Mouse (Mus musculus): ENCODE results near the gene Slc9a8. TPM values are rescaled to one million over a fixed set of nuclear protein-coding genes. Genes with fewer than 3 reads are reported as not detected.

The Slc9a8 gene
- polyA plus RNA-seq, 1 experiment from 2014 or later: 27.0 TPM

DNA sequence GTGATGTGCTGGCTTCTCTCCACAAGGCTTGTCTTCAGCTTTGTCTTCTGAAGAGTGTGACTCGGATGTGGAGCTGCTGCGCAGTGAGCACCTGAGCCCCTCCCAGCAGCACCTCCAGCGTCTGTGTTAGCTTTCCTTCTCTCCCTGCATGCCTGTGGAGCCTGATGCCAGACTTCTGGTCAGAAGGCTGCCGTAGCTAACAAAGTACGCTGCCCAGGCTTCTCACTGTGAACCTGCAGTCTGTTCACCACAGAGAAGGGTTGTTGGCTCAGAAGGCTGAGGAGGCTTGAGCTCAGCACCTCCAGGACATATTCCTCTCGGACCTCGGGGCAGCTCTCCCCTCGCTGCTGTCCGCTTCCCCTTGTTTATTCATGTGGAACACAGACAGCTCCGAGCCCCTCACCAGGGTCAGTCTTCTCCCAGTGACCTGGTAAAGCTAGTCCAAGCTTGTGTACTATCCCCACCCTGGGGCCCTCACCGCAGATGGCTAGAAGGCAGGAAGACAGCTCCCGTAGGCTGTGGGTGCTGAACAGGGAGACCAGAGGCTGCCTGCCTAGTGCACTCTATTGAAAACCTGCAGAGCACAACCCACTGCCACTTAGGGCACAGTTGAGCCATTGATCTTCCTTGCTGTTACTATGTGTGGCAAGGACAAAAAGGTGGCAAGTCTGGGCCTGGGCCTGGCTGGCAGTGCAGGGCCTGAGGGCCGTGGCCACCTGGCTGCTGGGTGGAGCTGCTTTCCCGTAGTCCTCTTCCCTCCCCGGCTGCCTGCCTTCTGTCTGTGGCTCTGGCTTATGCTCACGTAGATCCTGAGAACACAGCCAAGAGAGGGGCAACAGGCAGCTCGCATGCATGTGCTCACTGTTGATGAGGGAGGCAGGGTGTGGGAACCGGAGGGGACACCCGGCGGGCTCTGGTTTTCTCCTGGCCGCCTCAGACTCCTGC lies 28.1 kb downstream of the Slc9a8 start:
- H3K27ac ChIP-seq: no peak overlapping the region
- 91% methylated on average over 21 of the region's 21 CpGs for WGBS
- H3K4me2 ChIP-seq: no peak overlapping the region
- H3K9me3 ChIP-seq: no peaks in the 10 kb centered on the region
- ATAC-seq (ENCODE audit: insufficient number of reproducible peaks, insufficient read depth, low FRiP score, low TSS enrichment, low read depth): no peak
- H3K4me3 ChIP-seq (replicated peaks): no peak overlapping the region
- H3K36me3 ChIP-seq: peaks cover 89% of the 10 kb centered on the region
- H3K4me1 ChIP-seq (replicated peaks): no peaks in the 10 kb centered on the region
- no peak overlapping the region for H3K9ac ChIP-seq (replicated peaks)
- no peaks in the 10 kb centered on the region for H3K27me3 ChIP-seq

DNA sequence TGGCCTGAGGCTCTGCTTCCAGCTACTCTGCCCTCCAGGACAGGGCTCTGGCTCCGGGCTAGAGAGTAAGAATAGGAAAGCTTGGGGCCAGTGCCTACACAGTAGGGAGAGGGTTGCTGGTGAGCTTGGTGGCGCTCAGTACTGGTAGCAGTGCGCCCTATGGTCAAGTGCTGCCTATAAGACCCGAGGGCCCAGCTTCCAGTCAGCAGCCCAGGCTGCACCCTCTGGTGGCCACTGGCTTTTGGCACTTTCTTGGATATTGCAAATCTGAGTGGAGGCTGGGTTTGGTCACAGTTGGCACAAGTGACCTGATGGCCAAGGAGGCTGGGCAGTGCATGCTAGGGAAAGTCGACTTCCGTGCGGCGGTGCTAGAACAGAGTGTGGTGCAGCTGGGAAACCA lies 29.1 kb downstream of the Slc9a8 start:
- 89% methylated on average over 8 of the region's 8 CpGs for WGBS

DNA sequence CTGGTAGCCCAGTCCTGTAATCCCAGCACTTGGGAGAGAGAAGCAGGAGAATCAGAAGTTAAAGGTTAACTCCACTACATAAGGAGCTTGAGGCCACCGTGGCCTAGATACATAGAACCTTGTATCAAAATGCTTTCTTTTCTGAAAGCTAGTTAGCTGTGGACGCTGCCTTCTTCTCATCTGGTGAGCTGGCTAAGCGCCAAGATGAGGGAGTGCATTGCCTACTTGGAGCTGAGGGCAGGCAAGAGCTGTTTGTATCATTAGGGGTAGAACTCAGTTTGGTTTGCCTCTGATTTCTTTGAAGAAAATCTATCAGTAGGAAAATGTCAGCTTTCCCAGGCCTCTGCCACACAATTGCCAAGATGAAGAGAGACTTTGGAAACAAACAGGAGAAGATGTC lies 32.3 kb downstream of the Slc9a8 start:
- WGBS: 93% methylated on average over 3 of the region's 3 CpGs
- Histone ChIP-seq H3K4me3 (replicated peaks) (no peak overlapping the region), H3K4me1 (replicated peaks) (no peaks in the 10 kb centered on the region), H3K9me3 (no peaks in the 10 kb centered on the region), H3K27ac (no peak overlapping the region), H3K36me3 (peaks cover 92% of the 10 kb centered on the region), H3K9ac (replicated peaks) (no peak overlapping the region), H3K27me3 (no peaks in the 10 kb centered on the region), H3K4me2 (no peak overlapping the region)
- no peak for ATAC-seq (ENCODE audit: insufficient number of reproducible peaks, insufficient read depth, low FRiP score, low TSS enrichment, low read depth)

More for the DNA sequence above, 29.1 kb downstream of the Slc9a8 start:
- Histone ChIP-seq H3K36me3 (peaks cover 88% of the 10 kb centered on the region), H3K4me3 (replicated peaks) (no peak overlapping the region), H3K4me2 (no peak overlapping the region), H3K9me3 (no peaks in the 10 kb centered on the region), H3K27me3 (no peaks in the 10 kb centered on the region), H3K27ac (no peak overlapping the region), H3K9ac (replicated peaks) (no peak overlapping the region), H3K4me1 (replicated peaks) (no peaks in the 10 kb centered on the region)
- ATAC-seq (ENCODE audit: insufficient number of reproducible peaks, insufficient read depth, low FRiP score, low TSS enrichment, low read depth): no peak

DNA sequence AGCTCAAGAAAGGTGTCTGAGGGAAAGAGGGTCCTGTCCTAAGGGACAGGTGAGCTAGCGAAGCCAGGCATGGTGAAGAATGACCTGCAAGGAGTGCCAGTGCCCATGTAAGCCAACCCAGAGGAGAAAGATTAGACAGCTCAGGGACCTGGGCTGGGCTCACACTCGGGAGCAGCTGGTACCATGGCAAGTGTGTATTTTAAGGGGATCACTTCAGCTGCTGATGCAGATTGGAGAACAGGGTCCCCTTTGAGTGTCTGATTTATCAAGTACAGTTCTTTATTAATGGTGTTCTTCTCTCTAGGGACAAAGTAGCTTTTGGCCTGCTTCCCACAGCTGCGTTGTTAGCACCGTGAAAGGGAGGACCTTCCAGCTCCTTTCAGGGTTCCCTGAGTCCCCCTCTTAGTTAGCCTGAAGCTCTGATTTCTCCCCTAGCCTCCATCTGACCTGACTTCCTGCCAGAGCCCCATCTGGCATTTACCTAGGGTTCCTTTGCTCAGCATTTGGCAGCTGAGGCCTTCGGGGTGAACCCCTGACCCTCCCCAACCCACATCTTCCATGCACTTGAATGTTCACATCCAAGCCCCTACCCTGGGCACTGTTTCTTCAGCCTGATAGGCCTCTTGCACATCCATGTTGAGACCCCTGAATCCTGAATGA lies 35.0 kb downstream of the Slc9a8 start:
- no peak overlapping the region for H3K27ac ChIP-seq
- WGBS: 94% methylated on average over 5 of the region's 5 CpGs
- no peak overlapping the region for H3K4me2 ChIP-seq
- H3K4me3 ChIP-seq (replicated peaks): no peak overlapping the region
- H3K4me1 ChIP-seq (replicated peaks): no peaks in the 10 kb centered on the region
- H3K9ac ChIP-seq (replicated peaks): no peak overlapping the region
- no peak for ATAC-seq (ENCODE audit: insufficient number of reproducible peaks, insufficient read depth, low FRiP score, low TSS enrichment, low read depth)
- no peaks in the 10 kb centered on the region for H3K9me3 ChIP-seq
- H3K36me3 ChIP-seq: peaks cover 93% of the 10 kb centered on the region
- H3K27me3 ChIP-seq: no peaks in the 10 kb centered on the region

DNA sequence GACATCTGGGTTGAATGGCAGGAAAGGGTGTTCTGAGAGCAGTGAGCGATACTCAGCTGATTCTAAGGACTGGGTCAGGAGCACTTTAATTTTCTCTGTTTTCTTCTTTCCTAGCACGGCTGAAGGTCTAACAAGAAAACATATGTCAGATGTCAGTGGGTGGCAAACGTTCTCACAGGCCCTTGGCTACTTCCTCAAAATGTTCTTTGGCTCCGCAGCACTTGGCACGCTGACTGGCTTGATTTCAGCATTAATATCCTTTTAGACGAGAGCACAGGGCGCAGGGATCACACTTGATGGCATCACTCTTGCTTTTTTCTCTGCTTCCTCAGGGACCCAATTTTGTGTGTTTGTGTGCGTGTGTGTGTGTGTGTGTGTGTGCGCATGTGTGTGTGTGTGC lies 35.7 kb downstream of the Slc9a8 start:
- H3K4me3 ChIP-seq (replicated peaks): no peak overlapping the region
- ATAC-seq (ENCODE audit: insufficient number of reproducible peaks, insufficient read depth, low FRiP score, low TSS enrichment, low read depth): no peak
- H3K4me2 ChIP-seq: no peak overlapping the region
- H3K27me3 ChIP-seq: no peaks in the 10 kb centered on the region
- peaks cover 94% of the 10 kb centered on the region for H3K36me3 ChIP-seq
- H3K4me1 ChIP-seq (replicated peaks): no peaks in the 10 kb centered on the region
- H3K27ac ChIP-seq: no peak overlapping the region
- H3K9ac ChIP-seq (replicated peaks): no peak overlapping the region
- 94% methylated on average over 9 of the region's 9 CpGs for WGBS
- H3K9me3 ChIP-seq: no peaks in the 10 kb centered on the region

DNA sequence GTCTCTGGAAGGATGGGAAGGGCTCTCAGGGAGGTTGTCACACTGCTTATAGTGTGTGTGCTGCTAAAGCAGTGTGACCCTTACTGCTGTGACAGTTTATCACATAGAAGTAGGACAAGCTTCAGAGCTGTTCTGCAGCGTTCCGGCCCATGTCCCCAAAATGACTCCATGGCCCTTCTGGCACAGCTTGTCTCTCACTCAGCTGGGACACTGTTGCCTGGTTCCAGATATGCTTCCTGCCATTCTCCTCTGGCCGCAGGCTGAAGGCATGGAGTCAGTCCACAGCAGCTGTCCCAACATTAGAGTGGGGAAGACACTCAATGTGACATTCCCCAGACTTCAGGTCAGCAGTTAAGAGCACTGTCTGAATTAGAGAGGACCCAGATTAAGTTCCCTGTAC lies 37.0 kb downstream of the Slc9a8 start:
- Histone ChIP-seq H3K4me2 (no peak overlapping the region), H3K9me3 (no peaks in the 10 kb centered on the region), H3K27ac (no peak overlapping the region), H3K27me3 (no peaks in the 10 kb centered on the region), H3K4me1 (replicated peaks) (no peaks in the 10 kb centered on the region), H3K36me3 (peaks cover 83% of the 10 kb centered on the region), H3K4me3 (replicated peaks) (no peak overlapping the region), H3K9ac (replicated peaks) (no peak overlapping the region)
- WGBS: 91% methylated on average over 3 of the region's 3 CpGs
- no peak for ATAC-seq (ENCODE audit: insufficient number of reproducible peaks, insufficient read depth, low FRiP score, low TSS enrichment, low read depth)

DNA sequence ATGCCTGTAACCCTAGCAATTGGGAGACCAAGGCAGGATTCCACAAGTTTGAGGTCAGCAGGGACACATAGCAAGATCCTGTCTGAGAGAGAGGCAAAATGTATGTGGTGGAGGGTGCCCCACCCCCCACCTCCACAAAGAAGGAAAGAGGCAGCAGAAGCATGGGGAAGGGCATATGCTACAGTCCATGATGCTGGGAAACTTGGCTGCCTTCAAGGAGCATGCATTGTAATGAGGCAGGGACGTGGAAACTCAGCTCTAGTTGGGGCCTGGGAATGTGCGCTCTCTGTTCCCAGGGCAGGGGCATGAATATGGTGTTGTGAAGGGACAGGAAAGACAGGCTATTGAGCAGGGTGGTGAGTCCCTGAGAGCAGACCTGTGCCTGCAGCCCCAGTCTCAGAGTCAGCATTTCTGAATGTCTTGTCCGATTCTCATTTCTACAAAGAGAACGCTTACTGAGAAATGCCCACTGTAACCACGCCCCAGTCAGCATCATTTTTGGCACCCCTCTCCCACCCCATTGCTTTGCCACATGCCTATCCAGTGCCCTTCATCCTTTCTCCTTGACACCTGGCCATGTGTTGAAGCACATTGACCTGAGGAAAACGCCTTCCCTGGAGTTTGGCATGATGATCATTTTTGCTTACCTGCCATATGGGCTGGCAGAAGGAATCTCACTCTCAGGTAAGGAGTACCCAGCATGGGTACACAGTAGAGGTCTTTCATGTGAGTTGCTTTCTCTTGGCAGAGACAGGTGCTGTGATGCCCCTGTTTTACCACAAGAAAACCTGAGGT lies 37.8 kb downstream of the Slc9a8 start:
- H3K9me3 ChIP-seq: no peaks in the 10 kb centered on the region
- no peak overlapping the region for H3K9ac ChIP-seq (replicated peaks)
- no peak overlapping the region for H3K27ac ChIP-seq
- H3K4me2 ChIP-seq: no peak overlapping the region
- H3K4me1 ChIP-seq (replicated peaks): no peaks in the 10 kb centered on the region
- no peaks in the 10 kb centered on the region for H3K27me3 ChIP-seq
- H3K4me3 ChIP-seq (replicated peaks): no peak overlapping the region
- ATAC-seq (ENCODE audit: insufficient number of reproducible peaks, insufficient read depth, low FRiP score, low TSS enrichment, low read depth): no peak
- WGBS: 93% methylated on average over 6 of the region's 6 CpGs
- peaks cover 77% of the 10 kb centered on the region for H3K36me3 ChIP-seq

DNA sequence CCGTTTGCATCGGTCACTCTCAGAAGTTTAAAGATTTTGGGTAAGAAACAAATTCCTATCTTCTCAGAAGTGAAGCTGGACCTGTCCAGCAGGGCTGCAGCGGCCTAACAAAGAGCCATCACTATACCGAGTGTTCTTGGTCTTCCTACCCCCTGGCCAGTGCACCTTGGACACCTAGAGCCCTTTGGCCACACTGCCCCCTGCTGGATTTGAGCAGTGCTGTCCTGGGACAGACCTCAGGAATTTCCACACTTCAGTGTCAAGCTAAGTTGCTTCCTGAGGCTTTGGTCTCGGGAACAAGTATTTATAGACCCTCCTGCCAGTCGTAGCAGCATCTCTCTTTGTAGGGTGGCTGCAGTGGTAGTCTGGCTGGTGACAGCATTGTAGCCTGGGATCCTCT lies 41.4 kb downstream of the Slc9a8 start:
- H3K4me1 ChIP-seq (replicated peaks): no peaks in the 10 kb centered on the region
- no peak overlapping the region for H3K27ac ChIP-seq
- H3K9me3 ChIP-seq: no peaks in the 10 kb centered on the region
- no peaks in the 10 kb centered on the region for H3K27me3 ChIP-seq
- no peak overlapping the region for H3K4me2 ChIP-seq
- H3K9ac ChIP-seq (replicated peaks): no peak overlapping the region
- no peak for ATAC-seq (ENCODE audit: insufficient number of reproducible peaks, insufficient read depth, low FRiP score, low TSS enrichment, low read depth)
- H3K4me3 ChIP-seq (replicated peaks): no peak overlapping the region
- 54% methylated on average over 6 of the region's 6 CpGs for WGBS
- H3K36me3 ChIP-seq: peaks cover 78% of the 10 kb centered on the region

DNA sequence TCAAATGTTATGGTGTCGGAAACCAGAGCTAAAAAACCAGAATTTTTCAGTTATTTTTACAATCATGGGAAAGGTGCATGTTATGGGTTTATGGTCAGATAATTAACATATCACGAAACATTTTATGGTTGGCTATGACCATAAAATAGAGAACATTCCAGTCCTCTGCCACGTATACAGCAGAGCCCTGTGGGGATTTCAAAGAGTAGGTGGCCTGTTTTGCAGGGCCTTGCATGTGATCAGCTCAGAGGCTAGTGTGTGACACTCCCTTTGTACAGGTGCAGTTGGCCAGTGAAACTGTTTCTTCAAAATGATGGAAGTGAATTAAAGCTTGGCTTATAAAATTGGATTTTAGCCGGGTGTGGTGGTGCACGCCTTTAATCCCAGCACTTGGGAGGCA lies 42.3 kb downstream of the Slc9a8 start:
- Histone ChIP-seq H3K9me3 (no peaks in the 10 kb centered on the region), H3K4me1 (replicated peaks) (no peaks in the 10 kb centered on the region), H3K4me2 (no peak overlapping the region), H3K27ac (no peak overlapping the region), H3K9ac (replicated peaks) (no peak overlapping the region), H3K36me3 (peaks cover 77% of the 10 kb centered on the region), H3K4me3 (replicated peaks) (no peak overlapping the region), H3K27me3 (no peaks in the 10 kb centered on the region)
- WGBS: 76% methylated on average over 5 of the region's 5 CpGs
- ATAC-seq (ENCODE audit: insufficient number of reproducible peaks, insufficient read depth, low FRiP score, low TSS enrichment, low read depth): no peak

DNA sequence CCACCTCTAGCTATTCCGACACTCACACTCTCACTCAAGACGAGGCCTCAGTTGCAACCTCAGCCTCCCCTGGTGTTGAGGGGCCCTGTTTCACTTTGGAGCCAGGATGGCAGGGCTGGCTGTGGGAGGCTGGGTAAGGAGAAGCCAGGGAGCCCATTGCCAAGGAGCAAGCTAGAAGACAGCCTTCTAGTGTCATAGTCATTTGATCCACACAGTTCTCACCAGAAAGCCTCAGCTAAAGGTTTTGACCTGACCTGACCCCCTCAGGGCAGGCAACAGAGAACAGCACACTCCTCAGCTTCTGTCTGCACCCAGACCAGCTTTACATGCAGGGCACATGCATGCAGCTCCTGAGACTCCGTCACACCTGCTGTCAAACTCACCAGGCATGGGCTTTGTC lies 44.4 kb downstream of the Slc9a8 start:
- Histone ChIP-seq H3K9me3 (no peaks in the 10 kb centered on the region), H3K4me3 (replicated peaks) (no peak overlapping the region), H3K4me2 (no peak overlapping the region), H3K27ac (no peak overlapping the region), H3K9ac (replicated peaks) (no peak overlapping the region), H3K36me3 (peaks cover 77% of the 10 kb centered on the region), H3K4me1 (replicated peaks) (no peaks in the 10 kb centered on the region), H3K27me3 (no peaks in the 10 kb centered on the region)
- ATAC-seq (ENCODE audit: insufficient number of reproducible peaks, insufficient read depth, low FRiP score, low TSS enrichment, low read depth): no peak
- 87% methylated on average over 3 of the region's 3 CpGs for WGBS

DNA sequence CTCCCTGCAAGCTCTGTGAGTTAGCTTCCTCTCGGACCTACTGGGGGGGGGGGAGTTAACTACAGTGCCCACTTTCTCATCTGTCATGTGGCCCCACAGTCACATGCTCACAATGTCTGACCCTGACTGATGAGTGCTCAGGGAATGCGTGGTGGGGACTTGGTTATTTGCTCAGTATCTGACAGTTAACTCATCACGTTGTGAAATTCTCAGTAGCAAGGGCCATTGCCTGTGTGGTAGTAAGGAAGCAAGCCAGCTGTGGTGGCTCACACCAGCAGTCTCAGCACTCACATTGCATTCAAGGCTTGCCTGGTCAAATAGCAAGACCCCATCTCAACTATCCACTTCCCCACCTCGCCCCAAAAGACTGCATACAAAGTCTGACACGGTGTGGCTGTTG lies 45.7 kb downstream of the Slc9a8 start:
- Histone ChIP-seq H3K36me3 (peaks cover 78% of the 10 kb centered on the region), H3K4me2 (no peak overlapping the region), H3K4me1 (replicated peaks) (no peaks in the 10 kb centered on the region), H3K4me3 (replicated peaks) (no peak overlapping the region), H3K27me3 (no peaks in the 10 kb centered on the region), H3K9ac (replicated peaks) (no peak overlapping the region), H3K9me3 (no peaks in the 10 kb centered on the region), H3K27ac (no peak overlapping the region)
- no peak for ATAC-seq (ENCODE audit: insufficient number of reproducible peaks, insufficient read depth, low FRiP score, low TSS enrichment, low read depth)
- WGBS: 88% methylated on average over 5 of the region's 5 CpGs

Data from limb, embryonic 12.5 days (tissue).